Mouse (Mus musculus): ENCODE data around the gene Rpgrip1. TPM values are rescaled to one million over a fixed set of nuclear protein-coding genes. Genes with fewer than 3 reads are reported as not detected.

Gene Rpgrip1
- total and polyA plus RNA-seq, 2 experiments from 2014 or later: 1.6 to 50.1 TPM

DNA sequence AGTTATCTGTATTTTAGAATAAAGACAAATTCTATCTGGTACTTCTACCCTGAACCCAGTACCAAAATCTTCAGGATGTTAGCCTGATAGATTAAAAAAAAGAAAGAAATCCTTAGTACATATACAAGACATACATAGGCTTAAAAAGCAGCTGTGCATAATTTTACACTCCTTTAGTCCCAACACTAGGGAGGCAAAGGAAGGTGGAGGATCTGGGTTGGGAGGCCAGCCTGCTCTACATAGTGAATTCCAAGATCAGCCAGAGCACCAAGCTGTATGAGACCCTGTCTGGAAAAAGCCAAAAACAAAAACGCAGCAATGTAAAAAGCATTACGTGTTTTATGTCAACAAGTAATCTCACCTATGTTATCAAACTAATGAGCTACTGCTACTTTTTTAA is 10.9 kb upstream of the Rpgrip1 start:
- no peaks in the 10 kb centered on the region for H3K9me3 ChIP-seq (ENCODE audit: low read length)
- no peak for ATAC-seq
- H3K27ac ChIP-seq (ENCODE audit: low read depth, low read length): no peak overlapping the region
- no peaks in the 10 kb centered on the region for H3K27me3 ChIP-seq (ENCODE audit: insufficient read depth, low read length)
- H3K4me1 ChIP-seq (ENCODE audit: insufficient read depth): peaks cover 18% of the 10 kb centered on the region
- WGBS: 78% methylated on average over 2 of the region's 2 CpGs
- H3K4me3 ChIP-seq (ENCODE audit: low read depth, low read length): no peak overlapping the region
- no peak for DNase-seq
- no peak overlapping the region for H3K4me2 ChIP-seq (ENCODE audit: low read depth)
- no peak overlapping the region for H3K9ac ChIP-seq
- TF ChIP-seq CTCF (IDR thresholded peaks at IDR 0.05; ENCODE audit: low read depth): no peak
- peaks cover 6% of the 10 kb centered on the region; the same call in 1 of the 2 replicates for H3K36me3 ChIP-seq (ENCODE audit: insufficient read depth)

DNA sequence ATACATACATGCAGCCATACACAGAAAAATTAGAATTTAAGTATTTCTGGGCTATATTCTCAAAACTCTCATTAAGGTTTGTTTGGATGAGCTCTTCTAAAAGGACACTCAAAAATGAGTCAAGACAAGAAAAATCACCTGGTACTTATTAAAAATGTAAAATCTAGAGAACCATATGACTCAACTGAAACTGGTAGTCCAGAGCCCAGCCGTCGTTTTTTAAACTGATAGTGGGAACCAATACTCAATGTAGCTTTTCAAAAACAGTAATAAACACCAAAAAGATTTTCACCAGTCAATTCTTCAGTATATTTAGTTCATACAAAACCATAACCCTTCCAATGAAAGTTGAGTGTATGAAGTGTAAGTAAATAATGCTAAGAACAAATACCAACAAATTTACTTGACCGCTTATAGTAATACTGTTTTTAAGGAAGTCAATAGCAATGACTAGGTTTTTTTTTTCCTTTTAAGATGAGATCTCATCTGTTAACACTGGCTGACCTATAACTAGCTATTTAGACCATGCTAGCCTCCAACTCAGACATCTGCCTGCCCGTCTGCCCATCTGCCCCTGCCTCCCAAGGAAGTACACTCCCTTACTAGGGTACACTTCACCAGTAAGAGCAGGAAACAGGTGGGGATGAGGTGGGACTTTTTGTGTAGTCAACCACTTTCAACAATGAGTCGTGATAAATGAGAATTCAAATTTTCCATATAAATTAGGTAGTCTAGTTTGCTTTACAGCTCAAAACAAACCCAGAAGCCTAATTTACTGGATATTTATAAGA is 10.1 kb upstream of the Rpgrip1 start:
- Histone ChIP-seq H3K9me3 (ENCODE audit: low read length) (no peaks in the 10 kb centered on the region), H3K4me3 (ENCODE audit: low read depth, low read length) (no peak overlapping the region), H3K9ac (no peak overlapping the region), H3K4me1 (ENCODE audit: insufficient read depth) (peaks cover 18% of the 10 kb centered on the region), H3K27ac (ENCODE audit: low read depth, low read length) (no peak overlapping the region), H3K4me2 (ENCODE audit: low read depth) (peak overlapping the region; percentile 56; the same call in 1 of the 2 replicates), H3K27me3 (ENCODE audit: insufficient read depth, low read length) (no peaks in the 10 kb centered on the region), H3K36me3 (ENCODE audit: insufficient read depth) (peaks cover 6% of the 10 kb centered on the region; the same call in 1 of the 2 replicates)
- DNase-seq (no peak), ATAC-seq (no peak)
- 70% methylated on average over 5 of the region's 5 CpGs for WGBS
- TF ChIP-seq CTCF (IDR thresholded peaks at IDR 0.05; ENCODE audit: low read depth): no peak

- H3K27ac ChIP-seq (ENCODE audit: low read depth, low read length): no peak overlapping the region
- WGBS: 87% methylated on average over 1 of the region's 1 CpGs
- H3K4me2 ChIP-seq (ENCODE audit: low read depth): peak overlapping the region; percentile 56; the same call in 1 of the 2 replicates
- H3K4me1 ChIP-seq (ENCODE audit: insufficient read depth): peaks cover 18% of the 10 kb centered on the region
- no peaks in the 10 kb centered on the region for H3K27me3 ChIP-seq (ENCODE audit: insufficient read depth, low read length)
- no peak for TF ChIP-seq CTCF (IDR thresholded peaks at IDR 0.05; ENCODE audit: low read depth)
- H3K36me3 ChIP-seq (ENCODE audit: insufficient read depth): peaks cover 6% of the 10 kb centered on the region; the same call in 1 of the 2 replicates
- H3K4me3 ChIP-seq (ENCODE audit: low read depth, low read length): 0 out of 2 replicates have a peak overlapping the region, but pooled peaks have one; percentile 79
- no peak for DNase-seq
- ATAC-seq: no peak
- no peaks in the 10 kb centered on the region for H3K9me3 ChIP-seq (ENCODE audit: low read length)
- H3K9ac ChIP-seq: no peak overlapping the region
Observed at GRCm38 (mm10) chr14:52101285-52102157, 9.0 kb upstream of the Rpgrip1 start.

DNA sequence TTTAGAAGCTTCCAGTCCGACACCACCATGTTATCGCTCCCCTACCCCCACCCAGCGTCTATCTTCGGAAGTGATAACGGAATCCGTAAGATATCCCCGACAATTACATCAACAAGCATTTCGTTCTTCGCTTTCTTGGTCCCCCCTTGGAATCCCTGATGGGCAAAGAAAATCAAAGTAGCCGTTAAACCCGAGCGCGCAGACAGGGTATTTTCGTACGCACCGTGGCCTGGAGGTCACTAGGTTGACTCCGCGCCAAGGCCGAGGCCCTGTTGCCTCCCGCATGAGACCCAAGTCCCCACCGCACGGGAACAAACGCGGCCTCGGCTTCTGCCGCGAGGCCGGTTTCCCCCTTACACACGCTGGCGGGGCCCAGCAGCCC is 7.0 kb upstream of the Rpgrip1 start:
- Histone ChIP-seq H3K4me1 (ENCODE audit: insufficient read depth) (peaks cover 18% of the 10 kb centered on the region), H3K36me3 (ENCODE audit: insufficient read depth) (no peaks in the 10 kb centered on the region), H3K9ac (peak overlapping the region; percentile 98), H3K27me3 (ENCODE audit: insufficient read depth, low read length) (no peaks in the 10 kb centered on the region), H3K4me3 (ENCODE audit: low read depth, low read length) (peak overlapping the region; percentile 79), H3K9me3 (ENCODE audit: low read length) (no peaks in the 10 kb centered on the region), H3K27ac (ENCODE audit: low read depth, low read length) (peak overlapping the region; percentile 98), H3K4me2 (ENCODE audit: low read depth) (peak overlapping the region; percentile 56)
- TF ChIP-seq CTCF (IDR thresholded peaks at IDR 0.05; ENCODE audit: low read depth): peak; percentile 24; the same call in 1 of the 2 replicates
- ATAC-seq: peak; percentile 24; the same call in 1 of the 2 replicates
- DNase-seq: no peak
- under 1% methylated on average over 30 of the region's 30 CpGs for WGBS

DNA sequence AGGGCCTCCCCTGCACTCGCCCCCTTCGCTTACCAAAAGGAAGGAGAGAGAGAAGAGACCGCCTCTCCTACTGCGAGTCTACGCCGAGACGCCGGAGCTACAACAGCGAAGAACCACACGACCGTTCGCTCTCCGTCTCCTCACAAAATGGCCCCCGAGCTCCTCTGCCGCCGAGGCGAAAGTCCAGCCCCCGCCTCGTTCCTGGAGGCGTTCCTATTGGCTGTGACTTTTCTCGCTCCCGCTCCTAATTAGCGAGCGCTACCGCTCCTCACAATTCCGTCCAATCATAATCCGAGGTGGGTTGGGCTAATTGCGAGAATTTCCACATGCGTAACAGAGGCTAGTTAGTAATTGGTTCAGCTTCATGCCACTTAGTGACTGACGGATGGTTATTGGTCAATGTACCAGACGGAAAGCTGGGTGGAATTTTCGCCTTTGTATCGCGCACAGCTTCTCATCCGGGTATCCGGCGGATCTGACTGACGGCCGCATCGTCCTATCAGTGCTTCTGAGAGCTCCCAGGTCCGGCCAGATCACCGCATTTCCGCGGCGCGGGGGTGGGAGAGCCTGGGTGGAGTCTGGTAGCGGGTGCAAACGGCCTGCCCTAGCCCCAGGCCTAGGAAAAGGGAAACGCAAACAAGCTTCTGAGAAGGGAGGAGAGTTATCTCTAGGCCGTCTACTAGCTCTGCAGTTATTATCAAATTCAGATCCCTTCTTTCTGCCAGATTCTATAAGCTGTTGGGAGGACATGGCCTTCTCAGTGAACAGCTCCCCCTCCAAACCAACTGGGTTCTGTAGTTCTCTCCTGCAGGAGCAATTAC is 6.4 kb upstream of the Rpgrip1 start, which contains the start of gene Hnrnpc:
Hnrnpc (minus strand) TSS at position 173 of the 821 bp plus-strand sequence.
- no peak for TF ChIP-seq CTCF (IDR thresholded peaks at IDR 0.05; ENCODE audit: low read depth)
- H3K36me3 ChIP-seq (ENCODE audit: insufficient read depth): no peaks in the 10 kb centered on the region
- peaks cover 18% of the 10 kb centered on the region for H3K4me1 ChIP-seq (ENCODE audit: insufficient read depth)
- DNase-seq: peak; percentile 100
- H3K9me3 ChIP-seq (ENCODE audit: low read length): no peaks in the 10 kb centered on the region
- H3K27me3 ChIP-seq (ENCODE audit: insufficient read depth, low read length): no peaks in the 10 kb centered on the region
- peak within 1 kb of the TSS; percentile 98 for H3K27ac ChIP-seq (ENCODE audit: low read depth, low read length)
- peak; percentile 97 for ATAC-seq
- peak within 1 kb of the TSS; percentile 62 for H3K4me2 ChIP-seq (ENCODE audit: low read depth)
- WGBS: 1% methylated on average over 50 of the region's 50 CpGs
- H3K9ac ChIP-seq: peak within 1 kb of the TSS; percentile 98
- peak within 1 kb of the TSS; percentile 79 for H3K4me3 ChIP-seq (ENCODE audit: low read depth, low read length)

GRCm38 (mm10) chr14:52104677-52105285 is 5.7 kb upstream of the Rpgrip1 start:
- Histone ChIP-seq H3K4me2 (ENCODE audit: low read depth) (peak overlapping the region; percentile 62), H3K27ac (ENCODE audit: low read depth, low read length) (peak overlapping the region; percentile 92), H3K4me3 (ENCODE audit: low read depth, low read length) (peak overlapping the region; percentile 36), H3K36me3 (ENCODE audit: insufficient read depth) (no peaks in the 10 kb centered on the region), H3K9me3 (ENCODE audit: low read length) (no peaks in the 10 kb centered on the region), H3K4me1 (ENCODE audit: insufficient read depth) (peaks cover 18% of the 10 kb centered on the region), H3K9ac (peak overlapping the region; percentile 50), H3K27me3 (ENCODE audit: insufficient read depth, low read length) (no peaks in the 10 kb centered on the region)
- TF ChIP-seq CTCF (IDR thresholded peaks at IDR 0.05; ENCODE audit: low read depth): 0 out of 2 replicates have a peak, but pooled peaks have one; percentile 21
- ATAC-seq (no peak), DNase-seq (no peak)
- WGBS: 36% methylated on average over 7 of the region's 7 CpGs

Data from forebrain, postnatal 0 days (tissue).